Mouse (Mus musculus) lung, postnatal 25 days (tissue): ENCODE measurements at regions not wholly inside any gene's neighbourhood (a gene's known extent, or its start where the extent isn't known, plus 50 kb on each side); places are given as distances from the start of the nearest gene placed in this dataset.

Experiments used
- DNase-seq: peaks from one replicate; pipeline ENCODE4 v3.0.0; 2022; ENCODE audit warnings: low spot score

GRCm38 (mm10) chr17:45240545-45240944 lies 193.0 kb downstream of the Cdc5l start:
- DNase-seq: peak; percentile 5

- DNase-seq: no peak
These were observed 196.3 kb downstream of the Cdc5l start for GRCm38 (mm10) chr17:45237246-45237645.

GRCm38 (mm10) chr17:45235401-45235800 lies 198.1 kb downstream of the Cdc5l start:
- no peak for DNase-seq

GRCm38 (mm10) chr17:45232874-45233273 lies 200.7 kb downstream of the Cdc5l start:
- no peak for DNase-seq

GRCm38 (mm10) chr17:45227190-45227589 lies 206.3 kb downstream of the Cdc5l start:
- DNase-seq: no peak

GRCm38 (mm10) chr17:45226486-45226885 lies 207.1 kb downstream of the Cdc5l start:
- DNase-seq: no peak

GRCm38 (mm10) chr17:45221625-45222024 lies 211.9 kb downstream of the Cdc5l start:
- DNase-seq: no peak

- DNase-seq: no peak
These were observed 216.4 kb downstream of the Cdc5l start for GRCm38 (mm10) chr17:45217126-45217525.

GRCm38 (mm10) chr17:45215067-45216049 lies 218.2 kb downstream of the Cdc5l start:
- no peak for DNase-seq

GRCm38 (mm10) chr17:45210984-45211383 lies 222.6 kb downstream of the Cdc5l start:
- no peak for DNase-seq

- no peak for DNase-seq
These were observed 224.2 kb downstream of the Cdc5l start for GRCm38 (mm10) chr17:45209387-45209663.

GRCm38 (mm10) chr17:45208596-45209386 lies 224.7 kb downstream of the Cdc5l start:
- DNase-seq: no peak

- no peak for DNase-seq
These were observed 237.8 kb downstream of the Cdc5l start for GRCm38 (mm10) chr17:45195779-45196178.

GRCm38 (mm10) chr17:45194786-45195281 lies 238.7 kb downstream of the Cdc5l start:
- no peak for DNase-seq

GRCm38 (mm10) chr17:45193456-45194025 lies 240.0 kb downstream of the Cdc5l start:
- DNase-seq: no peak

GRCm38 (mm10) chr17:45187402-45187801 lies 246.1 kb downstream of the Cdc5l start:
- no peak for DNase-seq

GRCm38 (mm10) chr17:45176340-45176739 lies 257.2 kb downstream of the Cdc5l start:
- no peak for DNase-seq

- DNase-seq: no peak
These were observed 264.1 kb downstream of the Cdc5l start for GRCm38 (mm10) chr17:45169257-45169994.
